ENCODE assay signal across 9 mouse cellular contexts in genomic region chr17:56159729-56160128, GRCm38 (mm10). TPM values are rescaled to one million over a fixed set of nuclear protein-coding genes. Genes with fewer than 3 reads are reported as not detected.
A peak's percentile ranks its signal among the peaks of the same experiment; 100 is the strongest.
DNase-seq lines count a peak whose midpoint lies in the region; ATAC-seq and TF ChIP-seq lines count a peak whose summit lies in the region.
"Had no signal": no experiment of that assay in that cellular context is flagged by ENCODE, and none has a peak within 500 bp of the region (broad histone marks: within the 10 kb centered on the region; RNA-seq: fewer than 3 reads in every experiment).

No protein-coding gene starts in this region.

- H3ac ChIP-seq in C2C12 (ENCODE audit: control insufficient read depth, insufficient read length, low read depth) = no peak overlapping the region

- H3K27me3 ChIP-seq in heart, embryonic 11.5 days (ENCODE audit: control insufficient read depth, insufficient read depth, low read length) = peaks cover 46% of the 10 kb centered on the region
- H3K27me3 ChIP-seq in C2C12 (ENCODE audit: control insufficient read depth, insufficient read depth, insufficient read length) = peaks cover 37% of the 10 kb centered on the region
- no peaks in the 10 kb centered on the region for H3K27me3 ChIP-seq in splenic B cell, adult 2 months (ENCODE audit: control insufficient read depth, insufficient read depth, low read length, poor library complexity, severe bottlenecking)

- H3K79me2 ChIP-seq in C2C12 (ENCODE audit: control insufficient read depth, insufficient read depth) = no peaks in the 10 kb centered on the region

- TF ChIP-seq POLR2A in lung, adult 2 months (IDR thresholded peaks at IDR 0.05; ENCODE audit: borderline replicate concordance, extremely low read depth, low read depth, low read length) = no peak

- H3K9me3 ChIP-seq in heart, embryonic 11.5 days (replicated peaks; ENCODE audit: control insufficient read depth, low read length) = no peaks in the 10 kb centered on the region
- H3K9me3 ChIP-seq: limb, embryonic 12.5 days had no signal

- peaks cover 8% of the 10 kb centered on the region for H3K4me1 ChIP-seq in heart, embryonic 11.5 days (ENCODE audit: control insufficient read depth, insufficient read depth, low read length)
- H3K4me1 ChIP-seq in lung, adult 2 months (ENCODE audit: control insufficient read depth, insufficient read depth, low read length) = 0 out of 2 replicates have a peak, but pooled peaks cover 2% of the 10 kb centered on the region

- H3K27ac ChIP-seq in heart, embryonic 11.5 days (ENCODE audit: low read depth, low read length) = no peak overlapping the region
- H3K27ac ChIP-seq: limb, embryonic 12.5 days had no signal

- peak; percentile 66 to 79 for DNase-seq in heart, adult 18-20 months
- peak; percentile 79 for DNase-seq in brain, adult 2 months (ENCODE audit: low read depth, low spot score)
- peak; percentile 22 for DNase-seq in fibroblast of lung, adult 2 months (ENCODE audit: low read depth)
- DNase-seq in kidney, adult 8-10 months = peak; percentile 49 to 76
- DNase-seq in lung, adult 2 months = peak; percentile 57
- peak; percentile 62 for DNase-seq in splenic B cell, adult 2 months (ENCODE audit: low read depth, low spot score)

- no peak for ATAC-seq in heart, embryonic 11.5 days (replicated peaks; ENCODE audit: insufficient number of reproducible peaks, low FRiP score, low TSS enrichment)

- H3K9ac ChIP-seq in heart, embryonic 11.5 days (ENCODE audit: low read depth, low read length) = no peak overlapping the region
- H3K9ac ChIP-seq: limb, embryonic 12.5 days had no signal

- no peaks in the 10 kb centered on the region for H3K79me3 ChIP-seq in C2C12 (ENCODE audit: low read depth)

- WGBS in heart, embryonic 11.5 days (ENCODE audit: insufficient replicate concordance) = 2% methylated on average over 9 of the region's 9 CpGs
- 7% methylated on average over 9 of the region's 9 CpGs for WGBS in lung, adult 2 months

- peak; percentile 86 for TF ChIP-seq CTCF in C2C12 (IDR thresholded peaks at IDR 0.05; ENCODE audit: control insufficient read depth, insufficient read depth, insufficient read length)
- peak; percentile 84 for TF ChIP-seq CTCF in lung, adult 2 months (IDR thresholded peaks at IDR 0.05; ENCODE audit: insufficient read depth, low read length)

- no peak overlapping the region for H3K4me3 ChIP-seq in heart, embryonic 11.5 days (ENCODE audit: low read depth, low read length)
- no peak overlapping the region for H3K4me3 ChIP-seq in C2C12 (ENCODE audit: insufficient read depth, poor library complexity, severe bottlenecking)
- H3K4me3 ChIP-seq in lung, adult 2 months (replicated peaks; ENCODE audit: extremely low read depth, low read depth, low read length) = no peak overlapping the region
- H3K4me3 ChIP-seq: limb, embryonic 12.5 days had no signal

- H3K36me3 ChIP-seq in heart, embryonic 11.5 days (ENCODE audit: control insufficient read depth, insufficient read depth, low read length) = no peaks in the 10 kb centered on the region
- H3K36me3 ChIP-seq in C2C12 (ENCODE audit: control insufficient read depth, insufficient read depth) = no peaks in the 10 kb centered on the region
- no peaks in the 10 kb centered on the region for H3K36me3 ChIP-seq in splenic B cell, adult 2 months (ENCODE audit: control insufficient read depth, insufficient read depth, low read length, poor library complexity, severe bottlenecking)
- H3K36me3 ChIP-seq: limb, embryonic 12.5 days had no signal

- no peak overlapping the region for H3K4me2 ChIP-seq in heart, embryonic 11.5 days
- H3K4me2 ChIP-seq: limb, embryonic 12.5 days had no signal

TF ChIP-seq in C2C12, 6 proteins besides CTCF, POLR2A, EP300 and RAD21:
- TF ChIP-seq MYOD1 (IDR thresholded peaks at IDR 0.05; ENCODE audit: control insufficient read depth, insufficient read length, low read depth) (no peak), MYOG (IDR thresholded peaks at IDR 0.05; ENCODE audit: control insufficient read depth, extremely low read depth, insufficient read length) (no peak), USF1 (IDR thresholded peaks at IDR 0.05; ENCODE audit: low read depth) (no peak), FOSL1 (IDR thresholded peaks at IDR 0.05; ENCODE audit: insufficient read depth, low read length, poor library complexity, severe bottlenecking) (no peak), MAX (IDR thresholded peaks at IDR 0.05) (no peak), CEBPB (IDR thresholded peaks at IDR 0.05; ENCODE audit: low read depth) (no peak)
TF ChIP-seq in C2C12: peak in this region for 0.

RNA-seq across cellular contexts. Expression of gene Tnfaip8l1, which starts 2.5 kb away (rescaled TPM):
- 1 to 10 TPM; 1.3 to 1.5 TPM for total RNA-seq in heart, adult 18-20 months (2021)
- polyA plus RNA-seq in heart, embryonic 11.5 days (2014; fragmentation: Nextera tagmentation; extraction: Ambion mirVana) = 4.7 and 6.0 TPM in 2 replicates
- 2.3 TPM for polyA plus RNA-seq in C2C12 (2012; fragmentation: generic; extraction: Trizol)
- 3.5 and 3.6 TPM in 2 replicates for polyA plus RNA-seq in lung, adult 2 months (2012; rRNA removed)

RNA-seq across cellular contexts. Expression of gene Sema6b, which starts 19.6 kb away (rescaled TPM):
- 10 to 100 TPM; 12.5 to 13.5 TPM for total RNA-seq in heart, adult 18-20 months (2021)
- polyA plus RNA-seq in heart, embryonic 11.5 days (2014; fragmentation: Nextera tagmentation; extraction: Ambion mirVana) = 0.11 and 0.33 TPM in 2 replicates
- polyA plus RNA-seq in C2C12 (2012; fragmentation: generic; extraction: Trizol) = 0.81 TPM
- polyA plus RNA-seq in lung, adult 2 months (2012; rRNA removed) = 12.5 and 21.2 TPM in 2 replicates

RNA-seq across cellular contexts. Expression of gene Mydgf, which starts 24.0 kb away (rescaled TPM):
- total RNA-seq in heart, adult 18-20 months (2021) = 10 to 100 TPM; 25.4 to 26.1 TPM
- polyA plus RNA-seq in heart, embryonic 11.5 days (2014; fragmentation: Nextera tagmentation; extraction: Ambion mirVana) = 78.6 and 87.8 TPM in 2 replicates
- 106 TPM for polyA plus RNA-seq in C2C12 (2012; fragmentation: generic; extraction: Trizol)
- 42.4 and 48.7 TPM in 2 replicates for polyA plus RNA-seq in lung, adult 2 months (2012; rRNA removed)

RNA-seq across cellular contexts. Expression of gene Lrg1, which starts 37.9 kb away (rescaled TPM):
- 10 to 100 TPM; 56.2 to 65.4 TPM for total RNA-seq in heart, adult 18-20 months (2021)
- polyA plus RNA-seq in heart, embryonic 11.5 days (2014; fragmentation: Nextera tagmentation; extraction: Ambion mirVana) = not detected in 2 replicates
- 0.02 TPM for polyA plus RNA-seq in C2C12 (2012; fragmentation: generic; extraction: Trizol)
- polyA plus RNA-seq in lung, adult 2 months (2012; rRNA removed) = 174 and 240 TPM in 2 replicates
- polyA plus RNA-seq: limb, embryonic 12.5 days had no signal

RNA-seq across cellular contexts. Expression of gene Plin5, which starts 42.3 kb away (rescaled TPM):
- 100 to 1,000 TPM; 166 TPM for total RNA-seq in heart, adult 18-20 months (2021)
- polyA plus RNA-seq in heart, embryonic 11.5 days (2014; fragmentation: Nextera tagmentation; extraction: Ambion mirVana) = 0.18 and 0.33 TPM in 2 replicates
- 0.08 TPM for polyA plus RNA-seq in C2C12 (2012; fragmentation: generic; extraction: Trizol)
- 5.5 and 8.6 TPM in 2 replicates for polyA plus RNA-seq in lung, adult 2 months (2012; rRNA removed)

Comparison
In these comparisons a context has a peak if more than half of its experiments do, and no peak if none do; other contexts are left out.
1. DNase-seq: peak in every context shown above with its lines; median percentile 79 in brain, adult 2 months; 72 in heart, adult 18-20 months; 62 in kidney, adult 8-10 months; 62 in splenic B cell, adult 2 months; 57 in lung, adult 2 months; 22 in fibroblast of lung, adult 2 months.